Mouse (Mus musculus): Measurements from ENCODE around the gene Lamtor1.
A peak's percentile ranks its signal among the peaks of the same experiment; 100 is the strongest.
"Not testable (repeated sequence)": the region's sequence is repeated elsewhere in the genome, so short reads cannot be mapped to it uniquely, and the experiment has no call there.

The Lamtor1 gene

DNA sequence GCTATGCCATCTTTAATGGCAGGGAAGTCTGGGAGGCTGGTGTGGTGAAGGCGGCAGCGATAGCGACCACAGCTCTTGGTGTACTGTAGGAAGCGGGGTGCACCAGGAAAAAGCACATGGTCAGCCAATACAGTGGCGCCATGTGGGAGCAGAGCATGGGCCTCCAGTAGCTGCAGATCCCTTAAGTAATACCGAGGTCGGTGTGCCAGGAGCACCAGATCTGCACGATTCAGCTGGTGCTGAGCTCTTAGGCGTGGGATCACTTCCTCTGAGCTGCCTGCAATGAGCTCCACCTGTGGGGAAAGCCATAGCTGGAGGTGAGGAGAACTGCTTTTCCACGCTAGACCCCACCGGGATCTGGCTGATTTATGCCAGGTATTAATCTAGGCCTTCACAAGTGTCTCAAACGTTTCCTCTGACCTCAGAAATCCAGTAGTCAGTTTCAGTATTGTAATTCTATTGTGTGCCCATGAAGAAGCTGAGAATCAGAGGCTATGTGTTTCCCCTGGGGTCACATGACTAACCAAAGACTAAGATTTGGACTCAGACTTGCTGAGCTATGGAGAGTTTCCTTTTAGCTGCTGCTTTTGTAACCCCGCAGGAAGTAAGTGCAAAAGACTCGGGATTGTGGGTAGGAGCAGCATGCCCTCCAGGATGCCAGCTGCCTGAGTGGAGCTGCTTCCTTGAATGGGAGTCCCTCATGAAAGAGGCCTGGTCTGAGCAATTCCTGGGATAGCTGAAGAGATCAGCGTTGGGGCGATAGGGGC lies 5.2 kb upstream of the Lamtor1 start:
- DNase-seq = no peak

DNA sequence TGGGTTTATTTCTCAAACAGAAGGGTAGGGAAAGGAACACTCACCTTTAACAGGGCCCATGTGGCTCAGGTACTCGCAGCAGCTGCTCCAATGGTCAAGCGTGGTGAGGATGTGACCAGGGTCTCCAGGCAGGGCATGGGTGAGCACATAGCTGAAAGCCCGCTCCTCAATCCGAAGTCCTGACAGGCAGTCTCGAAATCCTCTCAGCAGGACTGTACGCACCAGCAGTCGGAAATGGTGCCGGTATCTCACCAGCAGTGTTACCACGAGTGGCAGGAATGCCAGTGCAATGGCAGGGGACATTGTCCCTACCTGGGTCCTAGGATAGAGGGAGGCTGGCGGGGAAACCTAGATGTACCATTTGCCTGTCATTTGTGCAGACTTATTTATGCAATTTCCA lies 3.7 kb upstream of the Lamtor1 start:
- DNase-seq = no peak

DNA sequence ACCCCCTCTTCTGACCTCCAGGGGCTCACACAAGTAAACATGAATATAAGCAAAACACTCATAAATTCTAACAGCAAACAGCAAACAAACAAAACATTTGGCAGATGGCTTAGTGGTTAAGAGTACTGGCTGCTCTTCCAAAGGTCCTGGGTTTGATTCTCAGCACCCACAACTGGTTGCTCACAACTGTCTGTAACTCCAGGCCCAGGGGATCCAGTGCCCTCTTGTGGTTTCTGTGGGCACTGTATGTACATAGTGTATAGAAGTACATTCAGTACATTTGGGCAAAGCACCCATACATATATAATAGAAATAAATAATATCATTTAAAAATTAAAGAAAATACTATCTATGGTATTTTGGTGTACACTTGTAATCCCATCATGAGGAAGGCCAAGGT lies 2.9 kb upstream of the Lamtor1 start:
- DNase-seq = no peak

GRCm38 (mm10) chr7:101906287-101906681 lies 580 bp downstream of the Lamtor1 start, which contains the start of gene Tomt:
Gene Tomt, minus strand, starts transcription at chr7:101906359.
- DNase-seq = no peak

GRCm38 (mm10) chr7:101906696-101907095 lies 992 bp downstream of the Lamtor1 start:
- no peak for DNase-seq

- no peak for DNase-seq
Observed at GRCm38 (mm10) chr7:101908367-101908766, 2.7 kb downstream of the Lamtor1 start.

- DNase-seq = no peak
Observed at GRCm38 (mm10) chr7:101910138-101910537, 4.4 kb downstream of the Lamtor1 start.

DNA sequence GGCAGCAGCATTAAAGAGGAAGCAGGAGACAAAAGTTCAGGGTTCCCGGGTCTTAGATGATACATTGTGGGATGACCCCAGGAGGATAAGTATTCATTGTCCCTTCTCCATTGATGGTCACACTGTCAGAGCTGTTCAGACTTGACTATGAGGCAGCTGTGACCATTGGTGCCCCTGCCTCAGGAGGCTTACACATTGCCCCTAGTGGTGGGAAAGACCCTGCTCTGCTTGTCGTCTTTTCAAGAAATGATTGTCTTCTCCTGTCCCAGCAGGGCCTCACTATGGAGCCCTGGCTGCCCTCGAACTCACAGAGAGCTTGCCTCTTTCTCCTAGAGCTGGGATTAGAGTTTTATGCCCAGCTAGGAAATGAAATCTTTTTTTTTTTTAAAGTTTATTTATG lies 6.3 kb downstream of the Lamtor1 start:
- DNase-seq = no peak

DNA sequence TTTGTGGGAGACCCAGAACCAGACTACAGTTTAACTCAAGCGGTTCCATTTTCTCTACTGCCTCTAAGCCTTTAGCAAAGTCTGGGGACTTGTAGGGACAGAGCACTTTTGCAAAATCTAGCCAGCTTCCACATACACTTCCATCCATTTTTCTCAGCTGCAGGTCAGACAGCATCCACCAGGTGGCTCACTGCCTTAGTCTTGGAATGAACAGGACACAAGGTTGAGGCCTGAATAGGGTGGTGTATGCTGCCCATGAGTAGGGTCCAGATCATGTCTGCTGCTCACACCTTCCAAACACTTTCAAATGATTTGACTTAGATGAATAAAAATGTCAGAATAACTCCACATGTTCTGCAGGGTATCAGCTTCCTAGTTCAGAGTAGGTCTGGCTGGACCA lies 12.4 kb downstream of the Lamtor1 start:
- peak; percentile 45 for DNase-seq

GRCm38 (mm10) chr7:101925892-101926291 lies 20.2 kb downstream of the Lamtor1 start:
- not testable (repeated sequence) for DNase-seq

GRCm38 (mm10) chr7:101928093-101928492 lies 22.4 kb downstream of the Lamtor1 start:
- no peak for DNase-seq

- DNase-seq = no peak
Observed at GRCm38 (mm10) chr7:101932551-101932950, 26.8 kb downstream of the Lamtor1 start.

GRCm38 (mm10) chr7:101933300-101933699 lies 27.6 kb downstream of the Lamtor1 start:
- DNase-seq = no peak

GRCm38 (mm10) chr7:101933751-101934240 lies 28.1 kb downstream of the Lamtor1 start, which contains the start of the genes Lrrc51 and Numa1:
Gene Lrrc51, minus strand, starts transcription at chr7:101933895.
Gene Numa1, plus strand, starts transcription at chr7:101934111.
- DNase-seq = peak; percentile 93

GRCm38 (mm10) chr7:101935957-101936356 lies 30.3 kb downstream of the Lamtor1 start:
- DNase-seq = no peak

GRCm38 (mm10) chr7:101936996-101937395 lies 31.3 kb downstream of the Lamtor1 start:
- no peak for DNase-seq

DNA sequence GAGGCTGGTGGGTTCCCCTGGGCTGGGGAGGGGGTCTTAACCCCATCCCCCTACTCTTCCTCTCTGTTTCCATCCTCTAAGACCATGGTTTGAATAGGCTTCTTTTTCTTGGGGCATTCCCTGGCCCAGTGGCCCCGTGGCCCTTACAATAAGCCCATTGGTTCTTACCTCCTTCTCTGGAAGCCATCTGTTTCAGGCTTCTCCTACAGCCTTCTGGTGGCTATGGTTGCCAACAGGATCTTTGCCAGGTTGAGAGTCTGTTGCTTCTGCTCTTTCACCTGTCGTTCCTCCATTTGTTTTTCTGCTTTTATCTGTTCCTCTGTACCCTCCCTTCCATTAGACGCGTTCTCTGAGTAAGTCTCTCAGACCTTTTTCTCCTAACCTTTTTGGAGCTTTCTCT lies 31.9 kb downstream of the Lamtor1 start:
- no peak for DNase-seq

- DNase-seq = no peak
Observed at GRCm38 (mm10) chr7:101938348-101938747, 32.6 kb downstream of the Lamtor1 start.

GRCm38 (mm10) chr7:101939758-101940157 lies 34.1 kb downstream of the Lamtor1 start:
- DNase-seq = no peak

DNA sequence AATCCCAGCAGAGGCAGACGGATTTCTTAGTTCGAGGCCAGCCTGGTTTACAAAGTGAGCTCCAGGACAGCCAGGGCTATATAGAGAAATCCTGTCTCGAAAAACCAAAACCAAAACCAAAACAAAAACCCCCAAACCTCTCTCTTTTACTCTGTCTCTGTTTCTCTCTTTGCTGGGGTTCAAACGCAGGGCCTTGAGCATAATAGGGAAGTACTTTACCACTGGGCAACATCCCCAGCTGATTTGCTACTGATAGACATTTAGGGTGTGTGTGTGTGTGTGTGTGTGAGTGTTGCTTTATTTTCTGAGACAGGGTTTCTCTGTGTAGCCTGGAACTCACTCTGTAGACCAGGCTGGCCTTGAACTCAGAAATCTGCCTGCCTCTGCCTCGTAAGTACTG lies 43.3 kb downstream of the Lamtor1 start:
- DNase-seq = not testable (repeated sequence)

DNA sequence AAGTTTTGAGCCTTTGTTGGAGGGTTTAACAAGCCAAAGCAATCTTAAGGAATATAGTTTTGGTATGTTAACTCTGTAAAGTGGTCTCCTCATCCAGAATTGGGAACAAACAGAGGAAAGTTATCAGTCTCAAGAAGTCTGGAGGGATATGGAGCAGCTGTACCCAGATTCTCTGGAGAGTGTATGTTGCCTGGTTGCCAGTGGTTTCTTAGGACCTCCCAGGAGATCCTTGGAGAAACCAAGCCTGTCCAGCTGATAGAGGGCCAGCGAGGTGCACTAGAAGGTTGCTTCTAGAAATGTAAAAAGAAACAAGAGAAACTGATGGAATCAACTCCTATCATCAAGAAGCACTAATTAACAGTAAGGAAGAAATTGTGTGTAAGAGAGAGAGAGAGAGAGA lies 45.9 kb downstream of the Lamtor1 start:
- DNase-seq = no peak

DNA sequence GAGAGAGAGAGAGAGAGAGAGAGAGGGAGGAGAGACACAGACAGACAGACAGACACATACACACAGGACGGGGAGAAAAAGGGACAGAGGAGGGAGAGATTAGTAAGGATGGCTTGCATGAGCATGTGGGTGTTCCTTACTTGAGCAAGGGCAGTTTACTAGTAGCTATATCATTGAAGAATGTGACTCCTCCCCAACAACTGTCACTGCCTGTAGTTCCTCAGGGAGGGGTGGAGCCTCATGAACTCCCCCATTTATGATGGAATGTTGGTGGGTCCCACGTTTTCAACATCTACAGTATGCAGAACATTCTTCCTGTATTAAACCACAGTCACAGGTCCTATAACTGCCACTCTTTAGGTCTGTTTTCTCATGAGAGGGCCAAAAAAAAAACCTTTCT lies 46.4 kb downstream of the Lamtor1 start:
- DNase-seq = no peak

DNA sequence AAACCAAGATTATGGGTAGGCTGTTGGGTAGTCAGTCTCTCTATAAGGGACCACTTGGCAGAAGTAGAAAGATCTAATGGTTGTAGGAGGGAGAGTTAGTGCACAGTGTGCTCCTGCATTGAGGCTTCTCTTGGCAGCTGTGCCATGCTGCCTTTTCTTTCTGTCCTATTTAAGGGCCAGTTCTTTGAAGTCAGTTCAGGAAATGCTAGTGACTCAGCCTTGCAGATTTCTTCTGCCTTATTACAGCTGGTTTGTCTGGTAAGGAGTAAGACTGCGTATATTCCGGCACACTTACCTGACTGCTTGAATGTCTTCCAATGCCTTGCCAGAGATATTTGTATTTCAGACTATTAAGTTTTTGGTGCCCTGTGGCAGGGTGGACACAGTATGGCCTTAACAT lies 48.5 kb downstream of the Lamtor1 start:
- no peak for DNase-seq

GRCm38 (mm10) chr7:101955276-101955675 lies 49.6 kb downstream of the Lamtor1 start:
- DNase-seq = no peak

DNA sequence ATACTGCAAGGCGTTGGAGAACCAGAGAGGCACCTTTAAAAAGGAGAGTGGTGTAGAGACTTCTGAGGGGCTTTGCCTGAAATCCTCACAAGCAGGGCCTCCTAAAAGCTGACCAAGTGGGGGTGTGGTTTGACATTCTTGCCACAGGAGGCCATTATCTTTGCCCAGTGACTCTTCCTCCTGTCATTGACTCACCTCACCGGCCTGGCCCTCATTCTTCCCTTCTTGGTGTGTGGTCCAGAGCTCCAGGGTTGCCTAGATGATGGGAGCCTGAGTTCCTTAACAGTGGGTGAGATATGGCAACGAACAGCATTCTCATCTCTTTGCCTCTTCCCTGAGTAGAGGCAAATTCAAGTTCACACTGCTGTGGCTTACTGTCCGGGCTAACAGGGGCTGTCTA lies 50.2 kb downstream of the Lamtor1 start:
- DNase-seq = no peak
